Mouse (Mus musculus): ENCODE measurements around the gene Tmem9b.

DNA sequence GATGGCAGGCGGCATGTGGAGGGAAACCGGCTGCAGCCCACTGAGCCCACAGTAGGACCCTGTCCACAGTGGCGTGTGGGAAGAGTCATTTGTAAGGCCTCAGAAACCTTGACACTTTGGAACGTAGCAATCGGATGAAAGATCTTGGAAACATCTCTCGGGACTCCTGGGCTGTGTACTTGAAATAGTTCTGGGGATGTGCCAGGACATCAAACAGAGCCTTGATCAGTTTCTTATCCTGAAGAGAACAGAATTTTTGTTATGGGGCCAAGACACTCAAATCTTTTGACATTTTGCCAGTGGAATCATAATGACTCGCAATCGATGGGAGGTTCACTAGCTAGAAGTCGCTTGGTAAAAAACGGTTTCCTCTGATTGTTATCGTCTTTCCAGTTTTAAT, 46.5 kb upstream of the Tmem9b start:
- TF ChIP-seq CTCF (IDR thresholded peaks at IDR 0.05; ENCODE audit: low read depth, low read length) (no peak), POLR2A (IDR thresholded peaks at IDR 0.05; ENCODE audit: insufficient read depth, low read length) (no peak), EP300 (IDR thresholded peaks at IDR 0.05; ENCODE audit: insufficient read depth, low read depth, low read length) (no peak)

Data from ES-Bruce4 (cell line).